Mouse (Mus musculus): Measurements from ENCODE around the gene Agtr1a.

- TF ChIP-seq CTCF (IDR thresholded peaks at IDR 0.05; ENCODE audit: control insufficient read depth, insufficient read depth, low read length) (no peak), POLR2A (IDR thresholded peaks at IDR 0.05; ENCODE audit: borderline replicate concordance, control insufficient read depth, low read depth, low read length) (no peak)
These were observed 91.2 kb downstream of the Agtr1a start for GRCm38 (mm10) chr13:30427436-30427835.
